Mouse (Mus musculus) gastrocnemius, adult 18-20 months (tissue): ENCODE data around the gene Zfhx3. TPM values are rescaled to one million over a fixed set of nuclear protein-coding genes. Genes with fewer than 3 reads are reported as not detected.

Source experiments
- DNase-seq: peaks from one replicate; pipeline ENCODE4 v3.0.0; 2021; ENCODE audit warnings: low spot score
- total RNA-seq, 2 experiments: library from RNA; stranded (reverse); gene quantifications; 2 replicates each; pipeline ENCODE4 v1.2.3; 2021

Zfhx3 gene
- total RNA-seq, 2 experiments from 2014 or later: 16.8 to 19.0 TPM

DNA sequence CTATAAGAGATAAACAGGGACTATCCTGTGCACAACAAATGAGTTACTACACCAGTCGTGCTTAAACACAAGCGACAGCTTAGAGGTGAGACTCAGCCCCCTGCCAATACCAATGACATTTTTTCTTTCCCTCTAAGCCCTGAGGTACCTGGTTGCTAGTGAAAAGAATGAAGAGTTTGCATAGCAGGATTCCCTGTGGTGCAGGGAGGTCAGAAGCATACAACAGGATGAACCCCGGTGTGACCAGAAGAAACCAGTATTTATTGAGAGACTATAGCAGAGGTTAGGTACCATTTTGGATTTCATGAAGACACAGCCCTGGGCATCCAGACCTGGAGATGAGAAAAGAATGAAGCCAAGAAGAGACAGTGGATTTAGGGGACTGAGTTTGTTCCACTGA lies 498.0 kb downstream of the Zfhx3 start:
- DNase-seq: no peak

GRCm38 (mm10) chr8:108450847-108451246 lies 508.4 kb downstream of the Zfhx3 start:
- no peak for DNase-seq

GRCm38 (mm10) chr8:108454561-108455311 lies 512.3 kb downstream of the Zfhx3 start:
- no peak for DNase-seq

DNA sequence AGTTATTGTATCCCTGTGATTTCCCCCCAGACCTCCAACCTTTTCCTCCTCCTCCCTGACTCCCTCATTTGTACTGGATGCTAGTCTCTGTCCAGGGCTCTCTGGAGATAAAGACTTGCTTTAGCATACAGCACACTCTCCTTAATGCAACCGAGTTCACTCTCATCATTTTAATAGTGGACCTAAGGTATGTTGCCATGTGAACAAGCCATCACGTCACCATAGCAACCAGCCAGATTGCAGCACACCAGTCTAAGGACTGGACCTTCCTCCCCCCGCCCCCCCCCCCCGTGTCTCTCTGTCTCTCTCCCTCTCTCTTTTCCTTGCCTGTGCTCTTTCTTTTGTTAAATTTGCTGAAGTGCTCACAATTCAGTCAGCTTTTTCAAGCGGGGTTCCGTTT lies 524.2 kb downstream of the Zfhx3 start:
- no peak for DNase-seq

GRCm38 (mm10) chr8:108467172-108468035 lies 525.0 kb downstream of the Zfhx3 start:
- no peak for DNase-seq

GRCm38 (mm10) chr8:108470269-108470668 lies 527.8 kb downstream of the Zfhx3 start:
- DNase-seq: no peak

DNA sequence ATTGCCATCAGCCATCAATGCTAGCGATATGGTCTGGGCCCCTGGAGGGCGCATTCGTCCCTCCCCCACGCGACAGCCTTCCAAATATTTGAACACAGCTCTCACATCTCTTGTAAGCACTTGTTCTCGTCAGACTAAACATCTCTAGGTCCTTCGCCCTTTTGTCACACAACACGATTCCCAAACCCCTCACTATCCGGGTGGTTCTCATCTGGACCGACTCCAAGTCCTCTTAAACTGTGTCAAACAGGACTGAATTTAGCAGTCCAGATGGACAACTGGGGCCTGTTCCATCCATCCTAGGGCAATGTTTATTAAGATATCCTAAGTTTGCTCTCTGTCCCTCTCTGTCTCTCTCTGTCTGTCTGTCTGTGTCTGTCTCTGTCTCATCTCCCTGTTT lies 532.1 kb downstream of the Zfhx3 start:
- DNase-seq: no peak

- no peak for DNase-seq
Measured at GRCm38 (mm10) chr8:108478131-108478530, 535.7 kb downstream of the Zfhx3 start.

GRCm38 (mm10) chr8:108480141-108480540 lies 537.7 kb downstream of the Zfhx3 start:
- DNase-seq: no peak

- no peak for DNase-seq
Measured at GRCm38 (mm10) chr8:108481167-108481815, 538.8 kb downstream of the Zfhx3 start.

DNA sequence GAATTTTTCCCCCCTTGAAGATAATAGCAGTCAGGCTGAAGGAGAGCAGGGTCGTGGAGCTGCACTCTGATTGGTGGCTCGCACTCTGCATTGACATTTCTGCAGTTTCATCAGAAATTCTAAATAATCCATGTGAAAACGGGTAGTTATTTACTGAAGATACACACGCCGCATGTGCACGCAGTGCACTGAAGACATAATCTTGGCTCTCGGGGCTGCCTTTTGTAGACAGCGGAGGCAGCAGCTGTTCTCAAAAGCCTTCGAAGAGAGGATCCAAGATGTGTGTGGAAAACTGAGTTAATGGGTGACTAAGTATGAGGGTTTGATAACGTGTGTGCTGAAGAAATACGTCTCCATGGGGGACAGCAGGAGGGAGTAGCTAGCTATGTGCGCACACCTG lies 553.7 kb downstream of the Zfhx3 start:
- no peak for DNase-seq

GRCm38 (mm10) chr8:108506779-108507178 lies 564.3 kb downstream of the Zfhx3 start:
- no peak for DNase-seq

GRCm38 (mm10) chr8:108507769-108508168 lies 565.3 kb downstream of the Zfhx3 start:
- DNase-seq: no peak

DNA sequence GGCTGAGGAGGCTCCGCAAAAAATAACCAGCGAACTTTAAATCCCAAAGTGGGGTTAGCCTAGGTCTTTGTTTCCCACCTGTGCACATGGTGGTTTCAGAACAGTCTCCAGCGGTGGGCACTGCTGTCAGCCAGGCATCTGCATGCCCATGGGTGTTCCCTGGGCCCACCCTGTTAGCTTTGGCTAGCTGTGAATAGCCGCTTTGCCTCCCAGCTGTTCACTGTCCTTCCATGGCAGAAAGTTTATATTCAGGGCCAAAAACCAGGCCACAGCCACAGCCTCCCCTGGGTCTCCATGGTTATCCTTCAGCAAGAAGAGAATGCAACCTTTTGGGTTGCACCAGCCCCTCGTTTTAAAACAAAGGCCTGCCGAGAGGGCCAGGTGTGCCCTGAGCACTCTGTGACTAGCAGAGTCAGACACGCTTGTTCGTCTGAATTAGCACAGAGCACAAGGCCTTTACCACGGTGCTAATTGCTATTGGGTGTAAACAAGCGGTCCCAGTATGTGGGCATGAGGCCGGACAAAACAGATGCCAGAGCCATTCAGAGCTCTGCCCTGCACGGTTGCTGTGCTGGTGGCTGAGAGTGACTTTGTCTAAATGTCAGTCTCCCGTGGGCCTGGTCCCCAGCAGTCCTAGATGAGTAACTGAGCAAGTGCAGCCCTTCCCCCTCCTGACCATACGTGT lies 568.3 kb downstream of the Zfhx3 start:
- DNase-seq: no peak

GRCm38 (mm10) chr8:108518116-108518515 lies 575.7 kb downstream of the Zfhx3 start:
- no peak for DNase-seq

DNA sequence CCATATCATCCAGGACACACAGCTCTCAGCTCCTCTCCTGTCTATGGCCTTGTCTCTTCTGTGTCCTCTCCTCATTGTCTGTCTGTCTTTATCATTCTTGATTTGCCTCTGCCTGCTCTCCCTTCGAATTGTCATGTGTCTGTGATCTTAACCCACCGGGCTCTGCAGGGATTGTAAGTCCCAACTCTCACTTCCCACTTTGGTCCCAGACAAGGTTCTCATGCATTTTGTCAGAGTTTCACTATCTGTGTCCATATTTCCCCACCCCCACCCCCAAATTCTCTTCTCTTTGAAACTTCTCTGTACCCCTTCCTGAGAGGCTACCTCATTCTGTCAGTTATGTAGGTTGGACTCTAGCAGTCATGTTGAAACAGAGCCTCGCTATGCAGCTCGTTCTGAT lies 579.6 kb downstream of the Zfhx3 start:
- no peak for DNase-seq

DNA sequence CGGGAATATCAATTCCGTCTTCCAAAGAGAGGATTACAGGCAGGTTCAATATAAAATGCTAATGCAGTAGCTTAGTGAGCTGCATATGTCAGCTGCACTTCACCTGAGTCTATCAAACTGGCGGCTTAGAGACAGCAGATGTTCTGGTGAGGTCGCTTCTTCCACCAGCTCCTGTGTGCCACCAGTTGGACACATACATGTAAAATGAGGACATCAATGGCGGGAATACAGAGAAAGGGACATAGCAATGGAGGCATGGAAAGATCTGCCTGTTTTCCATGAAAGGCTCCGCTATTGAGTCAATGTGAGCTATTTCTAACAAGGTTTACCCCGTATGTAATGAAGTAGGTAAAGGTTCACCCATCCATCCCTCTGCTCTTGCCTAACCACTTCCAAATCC lies 587.0 kb downstream of the Zfhx3 start:
- no peak for DNase-seq

DNA sequence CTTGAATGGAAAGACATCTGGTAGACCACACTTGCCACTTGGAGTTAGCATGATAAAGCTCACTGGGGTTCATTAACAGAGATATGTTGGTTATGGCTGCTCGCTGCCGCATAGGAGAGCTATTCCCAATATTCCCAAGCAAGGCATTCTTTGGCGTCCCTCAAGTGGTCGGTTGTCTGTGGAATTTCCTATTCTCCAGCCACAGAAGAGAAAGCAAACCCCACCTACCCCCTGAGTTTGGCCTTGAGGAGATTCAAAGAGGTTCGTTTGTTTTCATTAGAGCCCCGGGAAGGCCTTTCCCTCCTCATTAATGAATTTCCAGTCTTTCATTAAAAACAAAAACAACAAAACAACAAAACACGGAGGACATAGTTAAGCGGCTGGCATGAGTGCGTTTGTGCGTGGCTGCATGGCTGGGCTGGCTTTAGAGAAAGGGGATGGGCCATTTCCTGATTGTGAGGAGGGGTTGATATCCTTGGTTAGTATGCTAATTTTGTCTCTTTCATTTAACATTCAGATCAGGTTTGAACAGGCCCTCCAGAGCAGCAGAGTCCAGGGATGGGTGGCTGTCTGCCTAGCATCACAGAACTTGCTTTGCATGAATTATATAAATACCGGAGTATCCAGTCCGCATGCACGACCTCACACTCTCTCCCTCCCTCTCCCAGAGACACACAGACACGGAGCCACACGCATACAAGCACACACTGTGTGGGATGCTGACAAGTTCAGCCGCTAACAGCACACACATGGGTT lies 592.9 kb downstream of the Zfhx3 start:
- no peak for DNase-seq

- no peak for DNase-seq
Measured at GRCm38 (mm10) chr8:108536186-108536585, 593.7 kb downstream of the Zfhx3 start.

DNA sequence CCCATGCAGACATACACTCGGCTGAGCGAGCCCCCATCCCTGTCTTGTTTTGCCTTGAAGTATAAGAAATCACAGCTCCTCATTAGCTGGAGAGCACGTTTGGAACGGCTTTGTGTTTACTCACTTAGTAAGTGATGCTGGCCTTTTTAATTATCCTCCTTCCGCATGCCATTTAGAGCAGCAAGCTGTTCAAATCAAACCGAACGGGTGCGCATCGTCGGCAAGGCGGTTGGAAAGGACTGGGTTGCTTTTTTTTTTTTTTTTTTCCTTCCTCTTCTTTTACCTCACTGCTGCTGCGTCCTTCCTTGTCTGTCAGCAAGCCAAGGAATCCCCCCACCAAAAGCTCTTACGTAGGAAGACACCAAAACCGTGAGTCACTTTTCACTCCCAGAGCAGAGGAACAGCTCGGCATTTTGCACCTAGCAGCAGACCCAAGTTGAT lies 594.5 kb downstream of the Zfhx3 start:
- DNase-seq: no peak
